Mouse (Mus musculus) megakaryocyte, embryonic 14.5 days (primary cell): ENCODE results near the gene Zfp219. TPM values are rescaled to one million over a fixed set of nuclear protein-coding genes. Genes with fewer than 3 reads are reported as not detected.
A peak's percentile ranks its signal among the peaks of the same experiment; 100 is the strongest.
"Not testable (repeated sequence)": the region's sequence is repeated elsewhere in the genome, so short reads cannot be mapped to it uniquely, and the experiment has no call there.

Experiments used
- H3K27me3 ChIP-seq: replicated peaks from 2 replicates; pipeline ENCODE3; 2012; ENCODE audit warnings: inconsistent platforms
- H3K36me3 ChIP-seq: replicated peaks from 2 replicates; pipeline ENCODE3; 2012; ENCODE audit warnings: low read length, inconsistent platforms, mixed read lengths
- H3K4me1 ChIP-seq: 2 replicates; pipeline ENCODE4 v1.6.1; 2012; ENCODE audit warnings: inconsistent platforms
- H3K4me3 ChIP-seq: replicated peaks from 2 replicates; pipeline ENCODE3; 2012; ENCODE audit warnings: moderate library complexity, mild to moderate bottlenecking, inconsistent platforms
- H3K9me3 ChIP-seq: 2 replicates; pipeline ENCODE4 v1.6.1; 2012; ENCODE audit warnings: inconsistent platforms
- FLI1 ChIP-seq: IDR thresholded peaks from 2 replicates; pipeline ENCODE4 v1.6.1; 2012; ENCODE audit warnings: low read length, inconsistent platforms, mixed read lengths
- GATA1 ChIP-seq: IDR thresholded peaks from 3 replicates; pipeline ENCODE4 v1.6.1; 2012; ENCODE audit warnings: mixed read lengths, low read length, inconsistent platforms, borderline replicate concordance
- polyA plus RNA-seq: library from polyadenylated mRNA; stranded (reverse); fragments of >175 nt; gene quantifications from 2 replicates; pipeline ENCODE4 v1.2.3, GENCODE M21; 2012; ENCODE audit warnings: low replicate concordance; ENCODE audit not compliant: insufficient read depth

The Zfp219 gene
- 50.3 and 65.2 TPM in 2 replicates for polyA plus RNA-seq

GRCm38 (mm10) chr14:52020486-52021137 lies at the start of gene Zfp219:
TSS of gene Zfp219 (minus strand) at chr14:52020733.
- Histone ChIP-seq H3K9me3 (no peaks in the 10 kb centered on the region), H3K4me3 (peak within 1 kb of the TSS; percentile 93), H3K4me1 (peaks cover 80% of the 10 kb centered on the region), H3K36me3 (peaks cover 14% of the 10 kb centered on the region), H3K27me3 (no peaks in the 10 kb centered on the region)
- TF ChIP-seq GATA1 (no peak), FLI1 (no peak)

- peaks cover 14% of the 10 kb centered on the region for H3K4me1 ChIP-seq
- H3K27me3 ChIP-seq: peaks cover 8% of the 10 kb centered on the region
- TF ChIP-seq GATA1: no peak
- TF ChIP-seq FLI1: no peak
- H3K36me3 ChIP-seq: peaks cover 4% of the 10 kb centered on the region
- no peak overlapping the region for H3K4me3 ChIP-seq
- no peaks in the 10 kb centered on the region for H3K9me3 ChIP-seq
Measured at GRCm38 (mm10) chr14:52066135-52066534, 45.6 kb upstream of the Zfp219 start.

- TF ChIP-seq GATA1 (no peak), FLI1 (no peak)
Measured at GRCm38 (mm10) chr14:52061798-52062197, 41.3 kb upstream of the Zfp219 start.

GRCm38 (mm10) chr14:52060800-52061199 lies 40.3 kb upstream of the Zfp219 start:
- Histone ChIP-seq H3K9me3 (no peaks in the 10 kb centered on the region), H3K36me3 (no peaks in the 10 kb centered on the region), H3K4me3 (no peak overlapping the region), H3K4me1 (no peaks in the 10 kb centered on the region), H3K27me3 (peaks cover 8% of the 10 kb centered on the region)
- no peak for TF ChIP-seq FLI1
- TF ChIP-seq GATA1: no peak

More at GRCm38 (mm10) chr14:52061798-52062197, 41.3 kb upstream of the Zfp219 start:
- peaks cover 8% of the 10 kb centered on the region for H3K27me3 ChIP-seq
- no peaks in the 10 kb centered on the region for H3K4me1 ChIP-seq
- H3K9me3 ChIP-seq: no peaks in the 10 kb centered on the region
- no peaks in the 10 kb centered on the region for H3K36me3 ChIP-seq
- H3K4me3 ChIP-seq: no peak overlapping the region

- TF ChIP-seq FLI1: no peak
- TF ChIP-seq GATA1: no peak
- no peaks in the 10 kb centered on the region for H3K4me1 ChIP-seq
Measured at GRCm38 (mm10) chr14:52059982-52060381, 39.4 kb upstream of the Zfp219 start.

GRCm38 (mm10) chr14:52052720-52053119 lies 32.2 kb upstream of the Zfp219 start:
- not testable (repeated sequence) for H3K4me3 ChIP-seq, H3K36me3 ChIP-seq, H3K9me3 ChIP-seq, H3K27me3 ChIP-seq
- H3K4me1 ChIP-seq: peaks cover 11% of the 10 kb centered on the region

More at GRCm38 (mm10) chr14:52059982-52060381, 39.4 kb upstream of the Zfp219 start:
- no peaks in the 10 kb centered on the region for H3K36me3 ChIP-seq
- no peaks in the 10 kb centered on the region for H3K9me3 ChIP-seq
- peaks cover 8% of the 10 kb centered on the region for H3K27me3 ChIP-seq
- no peak overlapping the region for H3K4me3 ChIP-seq

- TF ChIP-seq FLI1 (no peak), GATA1 (no peak)
- H3K36me3 ChIP-seq: no peaks in the 10 kb centered on the region
- H3K9me3 ChIP-seq: no peaks in the 10 kb centered on the region
- H3K27me3 ChIP-seq: peaks cover 1% of the 10 kb centered on the region
- H3K4me1 ChIP-seq: peaks cover 50% of the 10 kb centered on the region
- no peak overlapping the region for H3K4me3 ChIP-seq
Measured at GRCm38 (mm10) chr14:52045966-52046565, 25.5 kb upstream of the Zfp219 start.

GRCm38 (mm10) chr14:52044901-52045678 lies 24.6 kb upstream of the Zfp219 start:
- no peak for TF ChIP-seq FLI1
- peak; percentile 74; the same call in 1 of the 3 replicates for TF ChIP-seq GATA1
- peak overlapping the region; percentile 86 for H3K4me3 ChIP-seq
- H3K9me3 ChIP-seq: no peaks in the 10 kb centered on the region

GRCm38 (mm10) chr14:52043446-52043845 lies 22.9 kb upstream of the Zfp219 start:
- H3K4me1 ChIP-seq: peaks cover 46% of the 10 kb centered on the region
- H3K4me3 ChIP-seq: no peak overlapping the region
- H3K9me3 ChIP-seq: no peaks in the 10 kb centered on the region

More at GRCm38 (mm10) chr14:52044901-52045678, 24.6 kb upstream of the Zfp219 start:
- Histone ChIP-seq H3K27me3 (peaks cover 1% of the 10 kb centered on the region), H3K36me3 (no peaks in the 10 kb centered on the region), H3K4me1 (peaks cover 46% of the 10 kb centered on the region)

GRCm38 (mm10) chr14:52042359-52042758 lies 21.8 kb upstream of the Zfp219 start, which contains the start of gene Olfr221:
TSS of gene Olfr221 (minus strand) at chr14:52042459.
- peaks cover 46% of the 10 kb centered on the region for H3K4me1 ChIP-seq
- H3K4me3 ChIP-seq: peak within 1 kb of the TSS; percentile 8
- H3K27me3 ChIP-seq, H3K9me3 ChIP-seq, H3K36me3 ChIP-seq: not testable (repeated sequence)

More at GRCm38 (mm10) chr14:52043446-52043845, 22.9 kb upstream of the Zfp219 start:
- no peak for TF ChIP-seq FLI1
- TF ChIP-seq GATA1: no peak
- H3K27me3 ChIP-seq: peaks cover 4% of the 10 kb centered on the region
- no peaks in the 10 kb centered on the region for H3K36me3 ChIP-seq
